Mouse (Mus musculus) adrenal gland, postnatal 10 days (tissue): ENCODE measurements around the gene Myom1. TPM values are rescaled to one million over a fixed set of nuclear protein-coding genes. Genes with fewer than 3 reads are reported as not detected.

Experiments used
- DNase-seq: peaks from one replicate; pipeline ENCODE4 v3.0.0; 2021; ENCODE audit warnings: mixed read lengths
- total RNA-seq, 2 experiments: library from RNA; stranded (reverse); gene quantifications; 2 replicates each; pipeline ENCODE4 v1.2.3; 2021

The Myom1 gene
- total RNA-seq, 2 experiments from 2014 or later: 24.4 to 98.7 TPM

DNA sequence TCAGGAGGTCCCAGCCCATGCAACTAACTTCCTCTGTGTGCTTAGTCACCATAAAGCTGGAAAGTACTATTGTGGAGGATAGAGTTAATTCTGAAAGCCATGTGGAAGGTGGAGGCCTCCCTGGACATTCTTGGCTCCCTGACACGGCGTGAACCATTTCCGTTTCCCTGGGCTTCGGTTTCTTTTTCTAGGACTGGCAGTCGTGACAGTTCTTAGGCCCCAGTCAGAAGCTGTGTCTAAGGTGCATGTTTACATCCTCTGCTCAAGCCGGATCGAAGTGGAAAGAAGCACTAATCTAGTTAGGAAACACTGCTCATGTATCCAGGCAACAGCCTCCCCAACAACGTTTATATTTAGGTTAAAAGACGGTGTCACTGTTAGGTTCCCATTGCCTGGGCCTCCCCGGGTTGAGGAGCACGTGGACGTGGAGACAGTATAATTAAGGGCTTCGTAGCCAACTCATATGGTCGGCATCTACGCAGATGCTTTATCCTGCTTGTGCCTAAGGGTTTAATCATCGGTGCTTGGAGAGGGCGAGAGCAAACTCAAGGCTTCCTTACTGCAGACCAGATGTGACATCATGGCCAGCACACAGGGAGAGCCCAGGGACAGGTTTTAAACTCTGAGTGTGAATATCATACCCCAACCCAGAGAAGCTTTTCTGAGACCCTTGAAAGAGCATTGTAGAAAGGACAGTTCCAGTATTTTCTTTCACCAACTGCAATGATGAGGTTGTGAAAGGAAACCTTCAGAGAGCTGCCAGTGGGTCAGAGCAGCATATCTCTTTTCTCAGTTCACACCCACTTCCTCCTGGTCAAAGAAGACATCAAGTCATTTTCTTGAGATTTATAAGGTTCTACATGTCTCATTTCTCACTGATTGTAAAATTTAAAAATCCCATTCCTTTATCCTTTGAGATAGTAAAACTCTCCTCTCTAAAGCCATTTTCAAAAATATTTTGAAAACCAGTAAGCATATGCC lies 100.4 kb downstream of the Myom1 start:
- no peak for DNase-seq

GRCm38 (mm10) chr17:71105297-71105696 lies 102.9 kb downstream of the Myom1 start:
- DNase-seq: no peak

GRCm38 (mm10) chr17:71106250-71106649 lies 103.8 kb downstream of the Myom1 start:
- DNase-seq: no peak

DNA sequence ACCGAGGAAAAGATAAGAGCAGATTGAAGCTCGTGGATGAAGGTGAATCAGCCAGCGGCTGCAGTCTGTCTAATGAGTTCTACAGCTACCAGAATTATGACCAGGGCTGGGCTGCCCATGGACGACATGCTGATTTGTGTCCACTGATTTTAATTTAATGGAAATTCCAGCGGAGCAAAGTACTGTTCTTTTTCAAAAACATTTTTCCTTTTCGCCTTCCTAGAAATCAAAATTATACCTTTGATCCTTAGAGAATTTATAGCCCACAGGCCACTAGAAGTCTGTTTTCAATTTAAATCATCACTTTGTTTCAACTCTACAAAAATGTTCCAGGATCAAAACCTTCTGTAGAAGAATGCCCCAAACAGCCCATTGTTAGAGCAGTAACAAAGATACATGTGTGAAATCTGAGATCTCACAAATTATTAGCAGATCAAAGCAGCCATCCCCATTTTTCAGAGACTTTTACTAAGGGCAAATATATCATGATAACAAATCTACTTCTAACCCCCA lies 108.4 kb downstream of the Myom1 start:
- DNase-seq: no peak

- no peak for DNase-seq
Observed at GRCm38 (mm10) chr17:71112689-71113088, 110.3 kb downstream of the Myom1 start.

- no peak for DNase-seq
Observed at GRCm38 (mm10) chr17:71114282-71114681, 111.8 kb downstream of the Myom1 start.

DNA sequence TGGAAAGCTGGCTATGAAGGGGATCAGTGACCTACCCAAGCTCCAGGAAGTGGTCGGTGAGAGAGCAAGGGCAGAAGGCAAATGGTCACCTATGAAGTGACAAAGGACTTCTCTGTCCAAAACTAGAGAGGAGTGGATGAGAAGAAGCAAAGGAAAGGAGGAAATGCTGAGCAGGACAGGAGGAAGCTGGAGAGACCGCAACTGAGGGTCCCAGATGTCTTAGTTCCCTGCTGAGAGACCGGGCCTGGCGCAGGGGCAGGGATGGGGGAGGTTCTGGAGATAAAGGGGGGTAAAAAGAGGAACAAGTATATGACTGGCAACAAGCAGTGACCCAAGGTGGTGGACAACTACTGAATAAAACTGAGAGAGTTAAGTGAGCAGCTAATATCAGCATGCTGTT lies 115.5 kb downstream of the Myom1 start:
- DNase-seq: no peak

- no peak for DNase-seq
Observed at GRCm38 (mm10) chr17:71118607-71119006, 116.2 kb downstream of the Myom1 start.

DNA sequence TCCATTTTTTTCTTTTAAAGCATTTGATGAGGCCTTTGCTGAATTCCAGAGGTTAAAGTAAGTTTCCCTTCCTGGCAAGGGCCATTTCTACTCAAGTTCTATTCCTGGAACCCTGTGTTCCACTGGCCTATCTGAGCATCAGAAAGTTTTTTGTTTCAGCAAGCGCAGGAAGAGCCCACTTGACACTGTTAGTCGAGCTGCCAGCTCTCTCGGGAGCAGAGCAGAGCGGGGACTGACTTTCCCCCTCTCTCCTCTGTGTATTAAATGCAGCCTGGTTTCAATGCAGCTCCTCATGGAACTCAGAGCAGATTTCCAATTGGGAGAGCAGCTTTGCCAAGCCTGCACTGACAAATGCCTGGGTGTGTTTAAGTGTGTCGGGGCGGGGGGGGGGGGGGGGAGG lies 118.2 kb downstream of the Myom1 start:
- no peak for DNase-seq

DNA sequence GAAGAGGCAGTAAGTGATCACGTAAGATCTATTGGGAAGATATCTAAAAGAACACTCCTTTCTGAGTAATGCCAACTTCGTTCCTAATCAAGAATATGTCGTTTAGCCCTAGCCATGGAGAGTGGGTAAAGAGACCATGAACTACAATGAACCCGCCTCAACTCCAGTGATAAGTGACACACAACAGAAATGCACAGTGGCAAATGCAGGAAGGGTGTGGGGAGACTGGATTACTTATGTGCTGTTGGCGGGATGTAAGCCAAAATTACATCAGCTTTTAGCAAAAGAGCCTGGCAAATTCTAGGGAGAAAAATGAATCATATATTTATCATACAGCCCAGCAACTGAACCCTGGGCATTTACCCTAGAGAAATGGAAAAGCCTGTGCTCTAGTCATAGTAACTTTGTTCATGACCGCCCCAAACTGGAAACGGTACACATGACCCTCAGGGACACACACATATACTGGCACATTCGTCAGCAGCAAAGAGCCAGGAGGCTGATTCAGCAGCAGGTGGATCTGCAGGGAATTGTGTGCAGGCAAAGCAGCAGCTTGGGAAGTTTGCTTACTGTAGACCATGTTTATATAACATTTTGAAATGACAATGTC lies 121.7 kb downstream of the Myom1 start:
- no peak for DNase-seq

GRCm38 (mm10) chr17:71124674-71125073 lies 122.2 kb downstream of the Myom1 start:
- no peak for DNase-seq

DNA sequence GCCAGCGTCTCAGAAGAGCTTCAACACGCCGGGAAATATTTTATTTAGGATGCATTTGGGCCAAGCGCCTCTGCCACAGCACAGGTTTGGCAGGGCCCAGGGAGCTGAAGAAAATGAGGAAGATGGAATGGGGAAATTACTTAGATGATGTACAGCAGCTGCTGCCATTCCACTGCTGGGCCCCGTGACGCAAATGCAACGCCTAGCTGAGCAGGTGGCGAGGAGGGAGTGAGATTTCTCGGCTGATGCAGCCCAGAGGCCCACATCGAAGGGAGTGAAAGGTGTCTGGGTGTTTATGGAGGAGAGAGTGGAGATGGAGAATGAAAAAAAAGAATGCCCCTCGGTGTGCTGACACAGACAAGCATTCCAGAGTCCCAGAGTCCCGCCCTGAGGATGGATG lies 123.1 kb downstream of the Myom1 start:
- no peak for DNase-seq

GRCm38 (mm10) chr17:71126001-71126400 lies 123.6 kb downstream of the Myom1 start:
- no peak for DNase-seq

DNA sequence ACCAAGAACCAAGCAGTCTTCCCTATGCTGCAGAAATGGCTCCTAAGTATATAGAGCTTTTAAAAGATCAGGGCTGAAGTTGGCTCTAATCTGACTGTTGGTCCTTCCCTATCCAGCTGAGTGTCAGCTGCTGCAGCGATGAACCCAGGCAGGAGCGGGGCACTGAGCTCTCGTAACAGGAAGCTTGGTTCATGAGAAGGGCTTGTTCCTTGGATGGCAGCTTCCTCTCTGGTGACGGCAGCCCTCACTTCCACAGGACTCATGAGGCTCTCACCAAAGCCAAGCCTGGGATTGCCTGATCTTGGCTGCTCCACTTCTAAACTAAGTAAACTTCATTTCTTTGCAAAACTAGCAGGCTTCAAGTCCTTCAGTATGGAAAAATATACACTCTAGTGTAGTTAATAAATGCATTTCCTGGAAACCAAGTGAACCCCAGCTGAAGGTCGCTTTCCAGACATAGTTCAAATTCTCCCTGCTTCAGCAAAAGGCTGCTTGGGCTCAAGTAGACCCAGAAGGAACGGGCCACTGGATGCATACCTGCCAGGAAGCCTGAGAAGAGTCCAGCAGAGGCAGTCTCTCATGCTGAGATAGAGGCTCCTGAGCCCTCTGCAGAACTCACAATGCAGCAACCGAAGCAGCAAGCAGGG lies 125.2 kb downstream of the Myom1 start:
- DNase-seq: peak; percentile 11

- DNase-seq: no peak
Observed at GRCm38 (mm10) chr17:71129489-71130261, 127.2 kb downstream of the Myom1 start.

- no peak for DNase-seq
Observed at GRCm38 (mm10) chr17:71132221-71132620, 129.8 kb downstream of the Myom1 start.

DNA sequence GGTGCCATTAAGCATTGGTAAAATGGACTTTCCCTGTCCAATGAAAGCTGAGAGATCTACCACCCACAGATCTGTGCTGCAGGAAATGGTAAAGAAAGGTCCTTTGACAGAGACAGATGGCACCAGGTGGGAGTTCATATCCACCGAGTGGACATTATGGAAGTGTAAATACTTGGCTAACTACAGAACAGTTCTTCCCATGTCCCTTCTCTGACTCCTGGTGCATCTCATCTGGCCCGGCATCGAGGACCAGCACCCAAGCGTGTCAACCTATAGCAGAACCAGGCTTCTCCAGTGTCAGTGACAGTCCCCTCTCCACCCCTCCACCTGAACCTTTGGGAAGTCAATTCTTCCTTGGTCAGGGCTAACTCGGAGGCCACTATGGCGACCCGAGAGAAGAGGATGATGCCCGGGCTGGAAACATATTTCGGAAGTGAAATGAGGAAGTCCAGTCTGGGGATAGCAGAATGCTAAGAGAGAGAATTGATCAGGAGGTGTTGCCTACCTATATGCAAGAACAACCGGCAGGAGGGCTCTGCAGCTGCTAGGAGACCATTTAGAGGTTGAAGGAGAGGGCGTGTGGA lies 130.5 kb downstream of the Myom1 start:
- DNase-seq: no peak

- DNase-seq: peak; percentile 20
Observed at GRCm38 (mm10) chr17:71134441-71134955, 132.1 kb downstream of the Myom1 start.

DNA sequence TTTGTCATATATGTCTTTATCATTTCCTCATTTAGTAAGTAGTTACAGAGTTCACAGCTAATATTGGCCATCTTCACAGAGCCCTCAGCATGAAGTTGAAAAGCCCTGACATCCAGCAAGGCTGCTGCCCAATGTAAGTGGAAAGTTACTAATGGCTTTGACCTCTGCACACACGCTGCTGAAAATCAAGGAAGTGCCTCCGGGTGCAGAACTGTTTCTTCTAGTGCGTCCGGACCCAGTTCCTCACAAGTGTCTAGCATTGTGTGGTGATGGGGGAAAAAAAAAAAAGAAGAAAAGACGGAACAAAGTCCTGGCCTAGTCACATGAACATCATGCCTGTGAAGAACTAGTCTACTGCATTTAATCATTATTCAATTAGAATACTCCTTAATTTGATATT lies 132.7 kb downstream of the Myom1 start:
- DNase-seq: no peak

- DNase-seq: no peak
Observed at GRCm38 (mm10) chr17:71135866-71136265, 133.4 kb downstream of the Myom1 start.
